Mouse (Mus musculus) liver, adult 10 weeks (tissue): ENCODE data around the gene 5031410I06Rik. TPM values are rescaled to one million over a fixed set of nuclear protein-coding genes. Genes with fewer than 3 reads are reported as not detected.

Source experiments
- polyA plus RNA-seq: library from polyadenylated mRNA; stranded (reverse); fragments of 350-450 nt; fragmentation: Illumina TruSeq; extraction: RNeasy Lipid Tissue Mini Kit (QIAGEN cat#74804); gene quantifications from one replicate; pipeline ENCODE4 v1.2.3, GENCODE M21; 2014; ENCODE audit warnings: low read depth, low replicate concordance

5031410I06Rik gene
- not detected for polyA plus RNA-seq

DNA sequence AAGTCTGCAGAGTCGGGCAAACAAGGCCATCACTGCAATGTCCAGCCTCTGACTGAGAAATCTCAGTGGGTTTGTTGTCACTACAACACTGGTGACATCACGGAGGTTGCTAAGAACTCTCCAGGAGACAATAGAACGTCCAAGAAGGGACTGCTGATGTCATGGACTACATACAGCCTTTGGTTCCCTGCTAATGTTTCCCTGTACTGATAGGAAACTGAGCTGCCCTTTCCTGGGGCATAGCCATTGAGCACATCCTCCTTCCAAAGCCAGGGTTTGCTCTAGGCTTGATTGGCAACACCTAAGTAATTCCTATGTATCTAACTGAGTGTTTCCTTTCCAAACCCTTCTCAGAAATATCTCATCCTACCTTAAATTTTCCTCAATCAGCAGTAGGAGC lies at the start of gene 5031410I06Rik:
5031410I06Rik (minus strand) TSS at position 101 of the 400 bp plus-strand sequence.

DNA sequence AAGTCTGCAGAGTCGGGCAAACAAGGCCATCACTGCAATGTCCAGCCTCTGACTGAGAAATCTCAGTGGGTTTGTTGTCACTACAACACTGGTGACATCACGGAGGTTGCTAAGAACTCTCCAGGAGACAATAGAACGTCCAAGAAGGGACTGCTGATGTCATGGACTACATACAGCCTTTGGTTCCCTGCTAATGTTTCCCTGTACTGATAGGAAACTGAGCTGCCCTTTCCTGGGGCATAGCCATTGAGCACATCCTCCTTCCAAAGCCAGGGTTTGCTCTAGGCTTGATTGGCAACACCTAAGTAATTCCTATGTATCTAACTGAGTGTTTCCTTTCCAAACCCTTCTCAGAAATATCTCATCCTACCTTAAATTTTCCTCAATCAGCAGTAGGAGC lies 16.2 kb upstream of the 5031410I06Rik start, which contains the start of gene Gm10220:
Gm10220 (minus strand) TSS at position 101 of the 400 bp plus-strand sequence.

DNA sequence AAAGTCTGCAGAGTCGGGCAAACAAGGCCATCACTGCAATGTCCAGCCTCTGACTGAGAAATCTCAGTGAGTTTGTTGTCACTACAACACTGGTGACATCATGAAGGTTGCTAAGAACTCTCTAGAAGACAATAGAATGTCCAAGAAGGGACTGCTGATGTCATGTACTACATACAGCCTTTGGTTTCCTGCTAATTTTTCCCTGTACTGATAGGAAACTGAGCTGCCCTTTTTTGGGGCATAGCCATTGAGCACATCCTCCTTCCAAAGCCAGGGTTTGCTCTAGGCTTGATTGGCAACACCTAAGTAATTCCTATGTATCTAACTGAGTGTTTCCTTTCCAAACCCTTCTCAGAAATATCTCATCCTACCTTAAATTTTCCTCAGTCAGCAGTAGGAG lies 16.0 kb downstream of the 5031410I06Rik start, which contains the start of gene Gm10471:
Gm10471 (minus strand) TSS at position 101 of the 400 bp plus-strand sequence.

DNA sequence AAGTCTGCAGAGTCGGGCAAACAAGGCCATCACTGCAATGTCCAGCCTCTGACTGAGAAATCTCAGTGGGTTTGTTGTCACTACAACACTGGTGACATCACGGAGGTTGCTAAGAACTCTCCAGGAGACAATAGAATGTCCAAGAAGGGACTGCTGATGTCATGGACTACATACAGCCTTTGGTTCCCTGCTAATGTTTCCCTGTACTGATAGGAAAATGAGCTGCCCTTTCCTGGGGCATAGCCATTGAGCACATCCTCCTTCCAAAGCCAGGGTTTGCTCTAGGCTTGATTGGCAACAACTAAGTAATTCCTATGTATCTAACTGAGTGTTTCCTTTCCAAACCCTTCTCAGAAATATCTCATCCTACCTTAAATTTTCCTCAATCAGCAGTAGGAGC lies 46.7 kb downstream of the 5031410I06Rik start, which contains the start of gene Gm7347:
Gm7347 (minus strand) TSS at position 101 of the 400 bp plus-strand sequence.

Other genes with a start within 250 kb of the 5031410I06Rik start
- not detected for gene Gm21663, start 163.0 kb downstream of the 5031410I06Rik start, polyA plus RNA-seq
- gene Gm21671, start 150.9 kb downstream of the 5031410I06Rik start, polyA plus RNA-seq = not detected
- not detected for gene Gm21680, start 132.7 kb downstream of the 5031410I06Rik start, polyA plus RNA-seq
- not detected for gene Gm21698, start 116.7 kb downstream of the 5031410I06Rik start, polyA plus RNA-seq
- not detected for gene Gm1979, start 100.6 kb downstream of the 5031410I06Rik start, polyA plus RNA-seq
- not detected for gene Gm5862, start 82.4 kb downstream of the 5031410I06Rik start, polyA plus RNA-seq
- gene Speer4a, start 65.8 kb downstream of the 5031410I06Rik start, polyA plus RNA-seq = not detected
- not detected for gene Gm7347, start 46.8 kb downstream of the 5031410I06Rik start, polyA plus RNA-seq
- gene Gm10471, start 16.1 kb downstream of the 5031410I06Rik start, polyA plus RNA-seq = not detected
- not detected for gene Gm10220, start 16.1 kb upstream of the 5031410I06Rik start, polyA plus RNA-seq
- not detected for gene Gm7361, start 152.3 kb upstream of the 5031410I06Rik start, polyA plus RNA-seq